Mouse (Mus musculus) small intestine, adult 2 months (tissue): ENCODE data around the gene Mknk1. TPM values are rescaled to one million over a fixed set of nuclear protein-coding genes. Genes with fewer than 3 reads are reported as not detected.

Source experiments
- H3K27ac ChIP-seq: fragments of 200-500 bp; 2 replicates; pipeline ENCODE4 v1.5.1; 2012; ENCODE audit warnings: low read depth, low read length, control low read depth, inconsistent platforms; ENCODE audit not compliant: insufficient read depth
- H3K27me3 ChIP-seq: fragments of 200-500 bp; 2 replicates; pipeline ENCODE4 v1.6.1; 2012; ENCODE audit warnings: mild to moderate bottlenecking, moderate library complexity, low read length, inconsistent platforms; ENCODE audit not compliant: control insufficient read depth, insufficient read depth
- H3K36me3 ChIP-seq: fragments of 200-500 bp; 2 replicates; pipeline ENCODE4 v1.6.1; 2012; ENCODE audit warnings: mild to moderate bottlenecking, low read length, control low read depth, inconsistent platforms; ENCODE audit not compliant: control insufficient read depth, insufficient read depth
- H3K4me1 ChIP-seq: fragments of 200-500 bp; 2 replicates; pipeline ENCODE4 v1.6.1; 2012; ENCODE audit warnings: low read length, inconsistent platforms, mixed read lengths; ENCODE audit not compliant: control insufficient read depth, insufficient read depth, insufficient read length
- H3K4me3 ChIP-seq: fragments of 200-500 bp; 2 replicates; pipeline ENCODE4 v1.5.1; 2012; ENCODE audit warnings: low read depth, mild to moderate bottlenecking, control low read depth, inconsistent platforms, low read length, moderate library complexity
- CTCF ChIP-seq: fragments of 200-500 bp; IDR thresholded peaks from 2 replicates; pipeline ENCODE4 v1.5.1; 2012; ENCODE audit warnings: low read depth, mild to moderate bottlenecking, control low read depth, inconsistent platforms, low read length, moderate library complexity, mixed read lengths; ENCODE audit not compliant: insufficient replicate concordance, insufficient read length; ENCODE audit errors: extremely low read depth
- POLR2A ChIP-seq: fragments of 200-500 bp; IDR thresholded peaks from 2 replicates; pipeline ENCODE4 v1.6.1; 2012; ENCODE audit warnings: low read depth, mild to moderate bottlenecking, control low read depth, inconsistent platforms, low read length, moderate library complexity
- WGBS: fragments of 180-500 bp; shearing (Covaris S2); methylation state at CpG from one replicate; pipeline ENCODE4 v1.1.7; 2018; 5-methylcytosine and 5-hydroxymethylcytosine counted together
- polyA plus RNA-seq: library from polyadenylated mRNA; depleted of rRNA; stranded (reverse); fragments of >200 nt; gene quantifications from 2 replicates; pipeline ENCODE4 v1.2.3, GENCODE M21; 2012

Mknk1 gene
- polyA plus RNA-seq, 1 experiment = 25.3 TPM

GRCm38 (mm10) chr4:115869512-115870210 is 30.7 kb downstream of the Mknk1 start:
- H3K36me3 ChIP-seq = peaks cover 60% of the 10 kb centered on the region
- 78% methylated on average over 16 of the region's 16 CpGs for WGBS
- no peak for TF ChIP-seq CTCF
- no peak for TF ChIP-seq POLR2A
- H3K4me1 ChIP-seq = no peaks in the 10 kb centered on the region
- H3K27ac ChIP-seq = no peak overlapping the region
- no peak overlapping the region for H3K4me3 ChIP-seq
- H3K27me3 ChIP-seq = no peaks in the 10 kb centered on the region

DNA sequence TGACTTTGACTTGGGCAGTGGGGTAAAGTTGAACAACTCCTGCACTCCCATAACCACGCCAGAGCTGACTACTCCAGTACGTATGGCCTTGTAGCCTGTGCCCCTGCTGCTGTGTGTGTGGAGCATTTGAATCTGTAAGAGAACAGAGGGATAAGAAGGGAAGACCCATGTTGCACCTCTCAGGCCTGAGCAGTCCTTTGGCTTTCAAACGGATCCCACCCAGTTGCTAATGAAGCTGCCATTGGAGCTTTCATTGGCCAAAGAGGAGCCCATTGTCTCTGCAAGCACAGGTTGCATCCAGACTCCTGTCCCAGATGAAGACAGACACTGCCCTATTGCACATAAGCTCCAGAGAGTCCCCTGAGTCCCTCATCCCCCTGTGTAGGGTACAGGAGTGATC is 34.2 kb downstream of the Mknk1 start:
- H3K36me3 ChIP-seq = peaks cover 69% of the 10 kb centered on the region
- H3K27ac ChIP-seq = no peak overlapping the region
- H3K27me3 ChIP-seq = no peaks in the 10 kb centered on the region
- no peaks in the 10 kb centered on the region for H3K4me1 ChIP-seq
- H3K4me3 ChIP-seq = no peak overlapping the region
- TF ChIP-seq POLR2A = no peak
- no peak for TF ChIP-seq CTCF
- WGBS = 84% methylated on average over 3 of the region's 3 CpGs

GRCm38 (mm10) chr4:115878216-115878678 is 39.2 kb downstream of the Mknk1 start:
- WGBS = 56% methylated on average over 11 of the region's 11 CpGs
- Histone ChIP-seq H3K27me3 (no peaks in the 10 kb centered on the region), H3K27ac (no peak overlapping the region), H3K4me3 (no peak overlapping the region), H3K4me1 (no peaks in the 10 kb centered on the region), H3K36me3 (peaks cover 38% of the 10 kb centered on the region)
- TF ChIP-seq CTCF (no peak), POLR2A (no peak)

DNA sequence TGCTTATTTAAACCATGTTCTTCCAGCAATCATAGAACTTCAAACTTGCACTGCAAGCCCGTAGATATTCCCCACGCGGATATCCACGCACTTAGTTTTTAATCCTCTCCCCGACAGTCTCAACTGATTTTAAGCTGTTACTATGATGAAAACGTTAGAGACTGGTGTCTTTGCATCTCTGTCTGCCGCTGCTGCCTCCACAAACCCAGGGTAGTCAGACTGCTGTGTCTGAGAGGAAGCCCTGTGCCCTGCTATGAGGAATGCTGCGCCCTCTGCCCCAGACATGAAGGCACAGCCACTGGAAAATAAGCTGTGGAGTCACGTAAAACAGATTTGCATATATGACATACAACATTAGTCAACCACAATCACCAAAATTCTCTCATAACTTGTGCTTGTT is 39.8 kb downstream of the Mknk1 start:
- 77% methylated on average over 9 of the region's 9 CpGs for WGBS
- TF ChIP-seq POLR2A (no peak), CTCF (no peak)
- no peak overlapping the region for H3K27ac ChIP-seq

GRCm38 (mm10) chr4:115881183-115881582 is 42.2 kb downstream of the Mknk1 start:
- TF ChIP-seq CTCF (no peak), POLR2A (no peak)
- WGBS = 38% methylated on average over 1 of the region's 1 CpGs
- H3K27ac ChIP-seq = no peak overlapping the region

More for the DNA sequence above, 39.8 kb downstream of the Mknk1 start:
- H3K36me3 ChIP-seq = peaks cover 34% of the 10 kb centered on the region
- no peaks in the 10 kb centered on the region for H3K27me3 ChIP-seq
- H3K4me3 ChIP-seq = no peak overlapping the region
- no peaks in the 10 kb centered on the region for H3K4me1 ChIP-seq

GRCm38 (mm10) chr4:115882195-115882594 is 43.2 kb downstream of the Mknk1 start:
- Histone ChIP-seq H3K27ac (no peak overlapping the region), H3K36me3 (peaks cover 9% of the 10 kb centered on the region), H3K4me1 (no peaks in the 10 kb centered on the region), H3K4me3 (no peak overlapping the region), H3K27me3 (no peaks in the 10 kb centered on the region)
- WGBS = 48% methylated on average over 4 of the region's 4 CpGs
- TF ChIP-seq CTCF (no peak), POLR2A (no peak)

More at GRCm38 (mm10) chr4:115881183-115881582, 42.2 kb downstream of the Mknk1 start:
- Histone ChIP-seq H3K4me3 (no peak overlapping the region), H3K36me3 (peaks cover 11% of the 10 kb centered on the region), H3K27me3 (no peaks in the 10 kb centered on the region), H3K4me1 (no peaks in the 10 kb centered on the region)

- H3K27me3 ChIP-seq = 0 out of 2 replicates have a peak, but pooled peaks cover 3% of the 10 kb centered on the region
- H3K4me3 ChIP-seq = no peak within 1 kb of the TSS
- no peaks in the 10 kb centered on the region for H3K4me1 ChIP-seq
- WGBS = 67% methylated on average over 6 of the region's 6 CpGs
- H3K27ac ChIP-seq = no peak within 1 kb of the TSS
- H3K36me3 ChIP-seq = peaks cover 2% of the 10 kb centered on the region
- TF ChIP-seq POLR2A = no peak
- no peak for TF ChIP-seq CTCF
Measured at GRCm38 (mm10) chr4:115884022-115884421, 45.0 kb downstream of the Mknk1 start, which contains the start of gene Kncn. Kncn (plus strand) TSS chr4:115884400.
